Mouse (Mus musculus) ES-Bruce4 (cell line): ENCODE measurements around the gene Lclat1.

Experiments
- CTCF ChIP-seq: IDR thresholded peaks from one replicate; pipeline ENCODE4 v1.8.1; 2011; ENCODE audit warnings: low read depth, low read length
- POLR2A ChIP-seq: IDR thresholded peaks from one replicate; pipeline ENCODE4 v1.8.1; 2011; ENCODE audit warnings: low read length; ENCODE audit not compliant: insufficient read depth

DNA sequence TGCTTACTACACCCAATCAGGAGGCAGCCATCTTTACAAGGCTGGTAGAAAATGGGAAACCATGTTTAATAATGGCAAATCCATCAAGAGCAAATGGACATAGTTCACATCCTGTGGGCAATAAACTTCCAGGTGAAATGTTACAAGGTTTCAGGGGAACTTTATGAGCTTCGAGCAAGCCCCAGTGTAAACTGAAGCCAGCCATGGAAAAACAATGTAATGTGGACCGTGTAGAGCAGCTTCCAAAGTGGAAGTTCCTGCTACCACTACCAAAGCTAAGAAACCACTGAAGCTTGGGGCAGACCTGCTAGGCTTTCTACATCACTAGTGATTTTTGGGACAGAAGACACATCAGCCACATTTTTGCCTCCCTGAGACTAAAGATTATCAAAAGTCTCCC lies 44.5 kb upstream of the Lclat1 start:
- no peak for TF ChIP-seq POLR2A
- no peak for TF ChIP-seq CTCF
